Mouse (Mus musculus) stomach, postnatal 0 days (tissue): ENCODE data around the gene Cd164l2. TPM values are rescaled to one million over a fixed set of nuclear protein-coding genes. Genes with fewer than 3 reads are reported as not detected.

Experiments used
- ATAC-seq: fragments of 200-750 bp; cut with Nextera tagmentation; 2 replicates; pipeline ENCODE4 v1.8.0; 2017; ENCODE audit not compliant: low FRiP score, low TSS enrichment
- DNase-seq: peaks from one replicate; pipeline ENCODE4 v3.0.0-alpha.2; 2016; ENCODE audit warnings: low spot score
- H3K27ac ChIP-seq: fragments of 300-500 bp; sonication (generic); replicated peaks from 2 replicates; pipeline ENCODE4 v1.5.1; 2014; ENCODE audit warnings: mild to moderate bottlenecking, control low read depth
- H3K27me3 ChIP-seq: fragments of 300-500 bp; sonication (generic); 2 replicates; pipeline ENCODE4 v1.6.1; 2014; ENCODE audit warnings: low read length; ENCODE audit not compliant: control insufficient read depth, insufficient read depth
- H3K36me3 ChIP-seq: fragments of 300-500 bp; sonication (generic); 2 replicates; pipeline ENCODE4 v1.6.1; 2014; ENCODE audit warnings: low read length, mixed read lengths; ENCODE audit not compliant: control insufficient read depth, insufficient read depth
- H3K4me1 ChIP-seq: fragments of 300-500 bp; sonication (generic); replicated peaks from 2 replicates; pipeline ENCODE4 v1.6.1; 2014; ENCODE audit warnings: antibody characterized with exemption; ENCODE audit not compliant: control insufficient read depth, insufficient read depth
- H3K4me2 ChIP-seq: fragments of 300-500 bp; sonication (generic); replicated peaks from 2 replicates; pipeline ENCODE4 v1.6.1; 2014; ENCODE audit warnings: low read depth, mild to moderate bottlenecking, control low read depth, moderate library complexity
- H3K4me3 ChIP-seq: fragments of 300-500 bp; sonication (generic); 2 replicates; pipeline ENCODE4 v1.5.1; 2014; ENCODE audit warnings: low read depth, low read length, control low read depth
- H3K9ac ChIP-seq: fragments of 300-500 bp; sonication (generic); 2 replicates; pipeline ENCODE4 v1.6.1; 2014; ENCODE audit warnings: mild to moderate bottlenecking, low read length, control low read depth, mixed read lengths
- H3K9me3 ChIP-seq: fragments of 300-500 bp; sonication (generic); 2 replicates; pipeline ENCODE4 v1.6.1; 2016; ENCODE audit warnings: low read length; ENCODE audit not compliant: control insufficient read depth
- CTCF ChIP-seq: IDR thresholded peaks from 2 replicates; pipeline ENCODE4 v1.5.1; 2016; ENCODE audit warnings: antibody characterized with exemption, low read depth, mild to moderate bottlenecking, moderate library complexity
- EP300 ChIP-seq: optimal IDR thresholded peaks from 2 replicates; pipeline ENCODE3; 2016; ENCODE audit warnings: antibody characterized with exemption
- WGBS: fragments of 180-500 bp; shearing (Covaris S2); extraction: QIAGEN DNeasy Blood & Tissue Kit; methylation state at CpG from one replicate; pipeline ENCODE4 v1.1.7; 2014; 5-methylcytosine and 5-hydroxymethylcytosine counted together
- polyA plus RNA-seq: library from polyadenylated mRNA; unstranded; fragments of >200 nt; fragmentation: Nextera tagmentation; extraction: Ambion mirVana; gene quantifications from 2 replicates; pipeline ENCODE4 v1.2.1, GENCODE M21; 2015

The Cd164l2 gene
- polyA plus RNA-seq, 1 experiment from 2014 or later, result 5.3 TPM

- WGBS, result 72% methylated on average over 18 of the region's 18 CpGs
- Histone ChIP-seq H3K9me3 (no peaks in the 10 kb centered on the region), H3K36me3 (0 out of 2 replicates have a peak, but pooled peaks cover 5% of the 10 kb centered on the region), H3K4me1 (peaks cover 9% of the 10 kb centered on the region; the same call in 1 of the 2 replicates), H3K4me3 (no peak overlapping the region), H3K9ac (no peak overlapping the region), H3K27ac (peak overlapping the region; percentile 72), H3K4me2 (no peak overlapping the region), H3K27me3 (no peaks in the 10 kb centered on the region)
- DNase-seq (no peak), ATAC-seq (no peak)
- TF ChIP-seq CTCF, result no peak
- no peak for TF ChIP-seq EP300
These were observed 35.0 kb upstream of the Cd164l2 start for GRCm38 (mm10) chr4:133176761-133177403.

DNA sequence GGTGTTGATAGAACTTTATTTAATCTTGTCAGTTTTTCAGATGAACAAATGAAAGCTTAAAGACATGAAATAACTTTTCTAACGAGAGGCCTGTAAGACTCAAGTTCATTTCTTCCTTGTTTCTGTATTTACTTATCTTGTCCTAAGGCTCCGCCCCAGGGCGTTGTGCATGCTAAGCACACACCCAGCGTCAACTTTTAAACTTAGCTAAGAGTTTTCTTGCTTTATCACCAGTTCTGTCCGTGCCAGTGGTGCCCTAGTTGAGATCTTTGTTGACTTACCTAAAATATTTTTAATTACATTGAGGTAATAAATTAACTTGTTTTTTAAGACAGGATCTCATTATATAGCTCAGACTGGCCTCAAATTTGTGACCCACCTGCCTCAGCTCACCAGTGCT is 33.6 kb upstream of the Cd164l2 start:
- Histone ChIP-seq H3K36me3 (0 out of 2 replicates have a peak, but pooled peaks cover 5% of the 10 kb centered on the region), H3K4me1 (peaks cover 12% of the 10 kb centered on the region), H3K9me3 (no peaks in the 10 kb centered on the region), H3K27ac (no peak overlapping the region), H3K27me3 (no peaks in the 10 kb centered on the region), H3K4me3 (no peak overlapping the region), H3K4me2 (no peak overlapping the region), H3K9ac (no peak overlapping the region)
- ATAC-seq (no peak), DNase-seq (no peak)
- TF ChIP-seq EP300, result no peak
- no peak for TF ChIP-seq CTCF
- 56% methylated on average over 5 of the region's 5 CpGs for WGBS

GRCm38 (mm10) chr4:133179258-133179657 is 32.7 kb upstream of the Cd164l2 start:
- no peak for TF ChIP-seq CTCF
- TF ChIP-seq EP300, result no peak
- Histone ChIP-seq H3K36me3 (0 out of 2 replicates have a peak, but pooled peaks cover 5% of the 10 kb centered on the region), H3K4me1 (peaks cover 13% of the 10 kb centered on the region), H3K27ac (no peak overlapping the region), H3K27me3 (no peaks in the 10 kb centered on the region), H3K4me3 (no peak overlapping the region), H3K9ac (no peak overlapping the region), H3K4me2 (no peak overlapping the region), H3K9me3 (no peaks in the 10 kb centered on the region)
- no peak for DNase-seq
- WGBS, result 87% methylated on average over 7 of the region's 7 CpGs
- no peak for ATAC-seq

DNA sequence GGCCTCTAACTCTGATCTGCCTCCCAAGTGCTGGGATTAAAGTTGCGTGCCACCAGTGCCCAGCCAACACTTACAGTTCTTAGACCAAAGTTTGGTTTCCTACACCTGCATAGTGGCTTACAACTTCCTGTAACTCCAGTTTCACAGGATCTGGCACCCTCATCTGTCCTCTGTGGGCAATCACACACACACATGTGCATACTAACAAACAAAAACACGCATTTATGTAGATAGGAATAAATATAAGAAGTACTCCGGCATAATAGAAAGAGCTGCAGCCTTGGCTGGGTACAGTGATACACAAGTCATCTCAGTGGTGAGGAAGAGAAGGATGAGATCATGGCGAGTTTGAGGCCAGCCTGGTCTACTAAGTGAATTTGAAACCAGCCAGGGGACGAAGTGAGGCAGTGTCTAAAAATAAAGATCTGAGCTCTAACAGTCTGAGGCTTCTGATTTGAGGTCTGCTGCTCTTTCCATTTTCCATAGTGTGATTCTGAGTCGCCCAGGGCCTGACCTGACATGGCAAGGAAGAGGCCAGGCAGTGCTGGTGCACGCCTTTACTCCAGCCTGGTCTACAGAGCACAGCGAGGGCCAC is 29.4 kb upstream of the Cd164l2 start:
- Histone ChIP-seq H3K27ac (peak overlapping the region; percentile 97; the same call in 1 of the 2 replicates), H3K4me1 (peaks cover 5% of the 10 kb centered on the region; the same call in 1 of the 2 replicates), H3K4me2 (no peak overlapping the region), H3K4me3 (no peak overlapping the region), H3K9ac (no peak overlapping the region), H3K9me3 (no peaks in the 10 kb centered on the region), H3K36me3 (peaks cover 9% of the 10 kb centered on the region; the same call in 1 of the 2 replicates), H3K27me3 (no peaks in the 10 kb centered on the region)
- peak; percentile 27; the same call in 1 of the 2 replicates for TF ChIP-seq CTCF
- no peak for TF ChIP-seq EP300
- ATAC-seq, result no peak
- WGBS, result 82% methylated on average over 8 of the region's 8 CpGs
- DNase-seq, result no peak

GRCm38 (mm10) chr4:133184031-133184897 is 27.7 kb upstream of the Cd164l2 start:
- WGBS, result 43% methylated on average over 14 of the region's 14 CpGs
- peak overlapping the region; percentile 19 for H3K4me2 ChIP-seq

More at GRCm38 (mm10) chr4:133184031-133184897, 27.7 kb upstream of the Cd164l2 start:
- DNase-seq (no peak), ATAC-seq (peak; percentile 38; the same call in 1 of the 2 replicates)
- Histone ChIP-seq H3K27me3 (no peaks in the 10 kb centered on the region), H3K4me3 (no peak overlapping the region), H3K9ac (peak overlapping the region; percentile 51), H3K36me3 (peaks cover 17% of the 10 kb centered on the region), H3K27ac (peak overlapping the region; percentile 97), H3K9me3 (no peaks in the 10 kb centered on the region), H3K4me1 (peaks cover 5% of the 10 kb centered on the region; the same call in 1 of the 2 replicates)
- TF ChIP-seq EP300 (no peak), CTCF (no peak)
